Mouse (Mus musculus) erythroblast, embryonic 14.5 days (primary cell): ENCODE data around the gene Cntn5.

Experiments used
- GATA1 ChIP-seq: IDR thresholded peaks from 2 replicates; pipeline ENCODE4 v1.6.1; 2012; ENCODE audit warnings: low read length, inconsistent platforms, mixed read lengths
- TAL1 ChIP-seq: IDR thresholded peaks from 3 replicates; pipeline ENCODE4 v1.6.1; 2012; ENCODE audit warnings: low read length, inconsistent platforms, mixed read lengths

DNA sequence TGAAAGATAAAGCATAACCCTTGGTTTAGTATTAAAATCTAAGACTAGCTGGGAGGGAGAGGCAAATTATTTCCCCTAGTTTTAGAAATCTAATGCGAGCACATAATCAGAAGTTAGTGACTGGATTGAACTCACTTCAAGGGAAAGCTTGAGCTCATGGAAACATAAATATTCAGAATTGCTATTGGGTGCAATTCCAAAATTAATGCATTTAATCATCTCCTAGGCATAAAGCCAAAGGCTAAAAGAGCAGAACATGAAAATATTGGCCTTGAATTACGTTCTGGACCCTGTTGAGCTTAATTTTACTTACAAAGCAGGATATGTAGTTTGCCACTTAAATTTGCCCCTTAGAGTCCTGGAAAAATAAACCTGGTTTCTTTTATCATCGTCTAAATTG is 1124.9 kb downstream of the Cntn5 start:
- no peak for TF ChIP-seq TAL1
- no peak for TF ChIP-seq GATA1
